Mouse (Mus musculus): ENCODE measurements around the gene Rasl11b. TPM values are rescaled to one million over a fixed set of nuclear protein-coding genes. Genes with fewer than 3 reads are reported as not detected.

Gene Rasl11b
- total RNA-seq (2014; rRNA removed) = 7.7 and 8.4 TPM in 2 replicates
- polyA plus RNA-seq (2015; fragmentation: Nextera tagmentation; extraction: Ambion mirVana) = 37.3 and 43.5 TPM in 2 replicates

GRCm38 (mm10) chr5:74194841-74195613 lies at the start of gene Rasl11b:
Gene Rasl11b (plus strand): TSS chr5:74195286.
- H3K4me2 ChIP-seq (ENCODE audit: low read depth) = peak within 1 kb of the TSS; percentile 96
- WGBS = under 1% methylated on average over 82 of the region's 82 CpGs
- H3K4me3 ChIP-seq (ENCODE audit: low read depth, low read length) = peak within 1 kb of the TSS; percentile 85
- DNase-seq = peak; percentile 94
- TF ChIP-seq CTCF (IDR thresholded peaks at IDR 0.05; ENCODE audit: low read depth) = peak; percentile 61
- peak; percentile 98 for ATAC-seq
- no peaks in the 10 kb centered on the region for H3K9me3 ChIP-seq (ENCODE audit: low read length)
- no peaks in the 10 kb centered on the region for H3K36me3 ChIP-seq (ENCODE audit: insufficient read depth)
- H3K4me1 ChIP-seq (ENCODE audit: insufficient read depth) = peaks cover 14% of the 10 kb centered on the region
- H3K27ac ChIP-seq (ENCODE audit: low read depth, low read length) = peak within 1 kb of the TSS; percentile 69
- H3K9ac ChIP-seq = peak within 1 kb of the TSS; percentile 80
- H3K27me3 ChIP-seq (ENCODE audit: insufficient read depth, low read length) = no peaks in the 10 kb centered on the region

- H3K36me3 ChIP-seq (ENCODE audit: insufficient read depth) = no peaks in the 10 kb centered on the region
- H3K9ac ChIP-seq = no peak overlapping the region
- DNase-seq (no peak), ATAC-seq (no peak)
- no peaks in the 10 kb centered on the region for H3K4me1 ChIP-seq (ENCODE audit: insufficient read depth)
- H3K27me3 ChIP-seq (ENCODE audit: insufficient read depth, low read length) = no peaks in the 10 kb centered on the region
- H3K4me2 ChIP-seq (ENCODE audit: low read depth) = no peak overlapping the region
- H3K9me3 ChIP-seq (ENCODE audit: low read length) = no peaks in the 10 kb centered on the region
- TF ChIP-seq CTCF (IDR thresholded peaks at IDR 0.05; ENCODE audit: low read depth) = no peak
- 92% methylated on average over 10 of the region's 10 CpGs for WGBS
- no peak overlapping the region for H3K27ac ChIP-seq (ENCODE audit: low read depth, low read length)
- H3K4me3 ChIP-seq (ENCODE audit: low read depth, low read length) = no peak overlapping the region
Observed at GRCm38 (mm10) chr5:74147631-74148030, 47.5 kb upstream of the Rasl11b start.

GRCm38 (mm10) chr5:74149975-74150374 lies 45.1 kb upstream of the Rasl11b start:
- H3K27ac ChIP-seq (ENCODE audit: low read depth, low read length) = no peak overlapping the region
- H3K9me3 ChIP-seq (ENCODE audit: low read length) = no peaks in the 10 kb centered on the region
- no peak overlapping the region for H3K4me2 ChIP-seq (ENCODE audit: low read depth)
- no peaks in the 10 kb centered on the region for H3K4me1 ChIP-seq (ENCODE audit: insufficient read depth)
- no peaks in the 10 kb centered on the region for H3K36me3 ChIP-seq (ENCODE audit: insufficient read depth)
- WGBS = 82% methylated on average over 6 of the region's 6 CpGs
- H3K4me3 ChIP-seq (ENCODE audit: low read depth, low read length) = no peak overlapping the region
- DNase-seq (no peak), ATAC-seq (no peak)
- H3K9ac ChIP-seq = no peak overlapping the region
- no peak for TF ChIP-seq CTCF (IDR thresholded peaks at IDR 0.05; ENCODE audit: low read depth)
- no peaks in the 10 kb centered on the region for H3K27me3 ChIP-seq (ENCODE audit: insufficient read depth, low read length)

GRCm38 (mm10) chr5:74151774-74152173 lies 43.3 kb upstream of the Rasl11b start:
- Histone ChIP-seq H3K27me3 (ENCODE audit: insufficient read depth, low read length) (no peaks in the 10 kb centered on the region), H3K4me3 (ENCODE audit: low read depth, low read length) (no peak overlapping the region), H3K27ac (ENCODE audit: low read depth, low read length) (no peak overlapping the region), H3K4me2 (ENCODE audit: low read depth) (no peak overlapping the region), H3K4me1 (ENCODE audit: insufficient read depth) (no peaks in the 10 kb centered on the region), H3K9ac (no peak overlapping the region), H3K36me3 (ENCODE audit: insufficient read depth) (no peaks in the 10 kb centered on the region), H3K9me3 (ENCODE audit: low read length) (no peaks in the 10 kb centered on the region)
- DNase-seq (no peak), ATAC-seq (no peak)
- WGBS = 86% methylated on average over 11 of the region's 11 CpGs
- TF ChIP-seq CTCF (IDR thresholded peaks at IDR 0.05; ENCODE audit: low read depth) = no peak

GRCm38 (mm10) chr5:74155860-74156351 lies 39.2 kb upstream of the Rasl11b start:
- Histone ChIP-seq H3K9ac (no peak overlapping the region), H3K4me2 (ENCODE audit: low read depth) (no peak overlapping the region), H3K9me3 (ENCODE audit: low read length) (no peaks in the 10 kb centered on the region), H3K4me3 (ENCODE audit: low read depth, low read length) (no peak overlapping the region), H3K4me1 (ENCODE audit: insufficient read depth) (no peaks in the 10 kb centered on the region), H3K36me3 (ENCODE audit: insufficient read depth) (no peaks in the 10 kb centered on the region), H3K27ac (ENCODE audit: low read depth, low read length) (no peak overlapping the region), H3K27me3 (ENCODE audit: insufficient read depth, low read length) (no peaks in the 10 kb centered on the region)
- WGBS = 69% methylated on average over 7 of the region's 7 CpGs
- TF ChIP-seq CTCF (IDR thresholded peaks at IDR 0.05; ENCODE audit: low read depth) = no peak
- no peak for ATAC-seq
- DNase-seq = no peak

- H3K4me3 ChIP-seq (ENCODE audit: low read depth, low read length) = no peak overlapping the region
- TF ChIP-seq CTCF (IDR thresholded peaks at IDR 0.05; ENCODE audit: low read depth) = no peak
Observed at GRCm38 (mm10) chr5:74158929-74159632, 36.0 kb upstream of the Rasl11b start.

GRCm38 (mm10) chr5:74159906-74160305 lies 35.2 kb upstream of the Rasl11b start:
- no peaks in the 10 kb centered on the region for H3K9me3 ChIP-seq (ENCODE audit: low read length)
- DNase-seq (no peak), ATAC-seq (no peak)
- peaks cover 6% of the 10 kb centered on the region; the same call in 1 of the 2 replicates for H3K4me1 ChIP-seq (ENCODE audit: insufficient read depth)
- H3K4me2 ChIP-seq (ENCODE audit: low read depth) = no peak overlapping the region
- H3K36me3 ChIP-seq (ENCODE audit: insufficient read depth) = no peaks in the 10 kb centered on the region
- no peak overlapping the region for H3K4me3 ChIP-seq (ENCODE audit: low read depth, low read length)
- no peaks in the 10 kb centered on the region for H3K27me3 ChIP-seq (ENCODE audit: insufficient read depth, low read length)
- no peak overlapping the region for H3K9ac ChIP-seq
- H3K27ac ChIP-seq (ENCODE audit: low read depth, low read length) = no peak overlapping the region
- no peak for TF ChIP-seq CTCF (IDR thresholded peaks at IDR 0.05; ENCODE audit: low read depth)
- 82% methylated on average over 7 of the region's 7 CpGs for WGBS

More at GRCm38 (mm10) chr5:74158929-74159632, 36.0 kb upstream of the Rasl11b start:
- ATAC-seq = no peak
- no peak overlapping the region for H3K27ac ChIP-seq (ENCODE audit: low read depth, low read length)
- H3K9ac ChIP-seq = no peak overlapping the region
- no peaks in the 10 kb centered on the region for H3K27me3 ChIP-seq (ENCODE audit: insufficient read depth, low read length)
- DNase-seq = peak; percentile 54
- no peaks in the 10 kb centered on the region for H3K9me3 ChIP-seq (ENCODE audit: low read length)
- WGBS = 74% methylated on average over 6 of the region's 6 CpGs
- peaks cover 6% of the 10 kb centered on the region; the same call in 1 of the 2 replicates for H3K4me1 ChIP-seq (ENCODE audit: insufficient read depth)
- H3K36me3 ChIP-seq (ENCODE audit: insufficient read depth) = no peaks in the 10 kb centered on the region
- H3K4me2 ChIP-seq (ENCODE audit: low read depth) = no peak overlapping the region

All from forebrain, postnatal 0 days (tissue).